Mouse (Mus musculus): ENCODE results near the gene Prdm5. TPM values are rescaled to one million over a fixed set of nuclear protein-coding genes. Genes with fewer than 3 reads are reported as not detected.

The Prdm5 gene
- polyA plus RNA-seq, 1 experiment from 2014 or later, result 16.5 TPM

DNA sequence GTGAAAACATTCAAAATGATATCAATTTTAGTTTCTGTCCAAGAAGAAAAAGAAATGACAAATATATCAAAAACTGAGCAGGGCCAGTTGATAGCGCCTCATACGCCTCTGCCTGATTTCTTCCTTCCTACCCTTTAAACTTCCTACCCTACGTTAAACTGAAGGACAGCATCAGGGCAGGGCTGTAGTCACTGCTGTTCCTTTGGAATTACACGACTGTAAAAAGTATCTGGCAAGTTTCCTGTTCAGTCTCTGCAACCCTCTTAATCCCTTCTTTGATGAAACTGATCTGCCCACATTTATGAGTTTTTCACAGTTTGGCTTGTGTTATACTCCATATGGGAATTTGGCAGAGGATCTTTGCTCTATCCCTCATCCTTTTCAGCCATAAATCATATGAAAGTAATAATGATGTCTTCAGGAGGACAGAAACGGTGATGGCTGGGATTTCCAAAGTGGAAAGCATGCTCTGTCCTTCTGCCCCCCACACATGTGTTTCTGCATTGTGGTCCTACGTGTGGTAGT is 93.0 kb downstream of the Prdm5 start:
- H3K4me2 ChIP-seq, result no peak overlapping the region
- H3K9me3 ChIP-seq (replicated peaks), result no peaks in the 10 kb centered on the region
- no peak for ATAC-seq (replicated peaks; ENCODE audit: insufficient number of reproducible peaks, insufficient read depth, low FRiP score, low read depth)
- no peak overlapping the region for H3K27ac ChIP-seq
- H3K9ac ChIP-seq, result no peak overlapping the region
- H3K4me1 ChIP-seq (replicated peaks), result no peaks in the 10 kb centered on the region
- no peaks in the 10 kb centered on the region for H3K27me3 ChIP-seq
- H3K4me3 ChIP-seq, result no peak overlapping the region
- no peaks in the 10 kb centered on the region for H3K36me3 ChIP-seq
- WGBS, result 70% methylated on average over 6 of the region's 6 CpGs

DNA sequence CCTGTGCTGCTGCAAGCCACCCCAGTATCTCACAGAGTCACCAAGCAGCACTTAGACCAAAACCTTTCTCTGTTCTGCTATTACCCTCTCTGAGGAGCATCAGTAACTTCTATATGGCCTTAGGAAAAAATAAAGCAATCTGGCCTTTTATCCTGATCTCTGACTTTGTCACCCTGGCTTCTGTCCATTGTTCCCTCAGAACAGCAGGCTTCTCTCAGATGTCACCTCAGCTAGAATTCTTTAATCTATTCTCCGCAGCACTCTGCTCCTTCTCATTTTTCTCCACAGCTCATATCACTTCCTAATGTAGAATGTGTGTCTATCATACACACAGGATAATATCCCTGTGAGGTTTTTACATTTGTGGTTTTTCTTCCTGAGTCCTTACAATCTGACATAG is 99.5 kb downstream of the Prdm5 start:
- Histone ChIP-seq H3K9me3 (replicated peaks) (no peaks in the 10 kb centered on the region), H3K9ac (no peak overlapping the region), H3K4me1 (replicated peaks) (no peaks in the 10 kb centered on the region), H3K27ac (no peak overlapping the region), H3K27me3 (no peaks in the 10 kb centered on the region), H3K36me3 (peaks cover 4% of the 10 kb centered on the region; the same call in 1 of the 2 replicates), H3K4me3 (no peak overlapping the region), H3K4me2 (no peak overlapping the region)
- no peak for ATAC-seq (replicated peaks; ENCODE audit: insufficient number of reproducible peaks, insufficient read depth, low FRiP score, low read depth)
- 66% methylated on average over 1 of the region's 1 CpGs for WGBS

- Histone ChIP-seq H3K9ac (no peak overlapping the region), H3K4me2 (no peak overlapping the region), H3K9me3 (replicated peaks) (no peaks in the 10 kb centered on the region), H3K4me3 (no peak overlapping the region), H3K36me3 (peaks cover 8% of the 10 kb centered on the region; the same call in 1 of the 2 replicates), H3K27me3 (no peaks in the 10 kb centered on the region), H3K27ac (no peak overlapping the region), H3K4me1 (replicated peaks) (no peaks in the 10 kb centered on the region)
- ATAC-seq (replicated peaks; ENCODE audit: insufficient number of reproducible peaks, insufficient read depth, low FRiP score, low read depth), result no peak
- 86% methylated on average over 1 of the region's 1 CpGs for WGBS
These were observed 110.0 kb downstream of the Prdm5 start for GRCm38 (mm10) chr6:65888835-65889234.

DNA sequence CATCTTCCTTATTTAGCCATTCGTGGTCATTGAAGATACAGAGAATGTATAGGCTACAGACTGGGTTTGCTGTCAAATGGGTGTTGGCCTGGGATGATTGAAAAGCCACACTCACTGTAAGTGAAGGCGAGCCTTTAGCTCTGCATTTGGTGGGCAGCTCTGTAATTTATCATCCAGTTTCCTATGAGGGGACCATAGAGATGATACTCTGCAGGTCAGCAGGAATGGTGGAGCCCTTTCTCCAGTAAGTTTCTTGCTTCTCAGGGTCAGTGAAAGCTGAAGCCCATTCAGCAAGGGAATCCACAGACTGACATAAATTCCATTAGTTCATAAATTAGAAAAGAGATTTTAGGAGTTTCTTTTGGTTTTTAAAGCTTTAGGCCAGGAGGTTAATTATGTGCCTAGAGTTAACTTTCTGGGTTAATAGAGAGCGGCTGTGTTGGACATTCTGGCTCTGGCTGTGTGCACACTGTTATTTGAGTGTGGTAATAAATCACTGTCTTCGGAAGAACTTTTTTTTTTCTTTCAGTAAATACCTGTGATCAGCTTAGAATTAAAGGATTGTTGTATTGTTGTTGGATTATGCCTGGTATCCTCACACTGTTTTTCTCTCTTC is 113.4 kb downstream of the Prdm5 start:
- no peaks in the 10 kb centered on the region for H3K9me3 ChIP-seq (replicated peaks)
- no peak for ATAC-seq (replicated peaks; ENCODE audit: insufficient number of reproducible peaks, insufficient read depth, low FRiP score, low read depth)
- no peaks in the 10 kb centered on the region for H3K27me3 ChIP-seq
- WGBS, result 75% methylated on average over 4 of the region's 4 CpGs
- peaks cover 8% of the 10 kb centered on the region; the same call in 1 of the 2 replicates for H3K36me3 ChIP-seq
- H3K4me1 ChIP-seq (replicated peaks), result no peaks in the 10 kb centered on the region
- no peak overlapping the region for H3K4me3 ChIP-seq
- no peak overlapping the region for H3K4me2 ChIP-seq
- no peak overlapping the region for H3K27ac ChIP-seq
- H3K9ac ChIP-seq, result no peak overlapping the region

GRCm38 (mm10) chr6:65906657-65907182 is 127.9 kb downstream of the Prdm5 start:
- Histone ChIP-seq H3K36me3 (peaks cover 20% of the 10 kb centered on the region), H3K4me1 (replicated peaks) (no peaks in the 10 kb centered on the region)
- WGBS, result 83% methylated on average over 2 of the region's 2 CpGs

GRCm38 (mm10) chr6:65915421-65915820 is 136.6 kb downstream of the Prdm5 start:
- H3K9ac ChIP-seq, result no peak overlapping the region
- no peaks in the 10 kb centered on the region for H3K27me3 ChIP-seq
- 78% methylated on average over 5 of the region's 5 CpGs for WGBS
- H3K27ac ChIP-seq, result no peak overlapping the region
- H3K36me3 ChIP-seq, result no peaks in the 10 kb centered on the region
- no peaks in the 10 kb centered on the region for H3K4me1 ChIP-seq (replicated peaks)
- no peak overlapping the region for H3K4me2 ChIP-seq
- H3K9me3 ChIP-seq (replicated peaks), result no peaks in the 10 kb centered on the region
- ATAC-seq (replicated peaks; ENCODE audit: insufficient number of reproducible peaks, insufficient read depth, low FRiP score, low read depth), result no peak
- no peak overlapping the region for H3K4me3 ChIP-seq

More at GRCm38 (mm10) chr6:65906657-65907182, 127.9 kb downstream of the Prdm5 start:
- H3K4me2 ChIP-seq, result no peak overlapping the region
- H3K27me3 ChIP-seq, result no peaks in the 10 kb centered on the region
- no peak overlapping the region for H3K9ac ChIP-seq
- no peak overlapping the region for H3K4me3 ChIP-seq
- no peaks in the 10 kb centered on the region for H3K9me3 ChIP-seq (replicated peaks)
- ATAC-seq (replicated peaks; ENCODE audit: insufficient number of reproducible peaks, insufficient read depth, low FRiP score, low read depth), result no peak
- no peak overlapping the region for H3K27ac ChIP-seq

- Histone ChIP-seq H3K9me3 (replicated peaks) (no peaks in the 10 kb centered on the region), H3K27ac (no peak overlapping the region), H3K4me2 (no peak overlapping the region), H3K9ac (no peak overlapping the region), H3K36me3 (no peaks in the 10 kb centered on the region), H3K27me3 (no peaks in the 10 kb centered on the region), H3K4me3 (no peak overlapping the region), H3K4me1 (replicated peaks) (peaks cover 9% of the 10 kb centered on the region; the same call in 1 of the 2 replicates)
- ATAC-seq (replicated peaks; ENCODE audit: insufficient number of reproducible peaks, insufficient read depth, low FRiP score, low read depth), result 0 out of 2 replicates have a peak, but pooled peaks have one; percentile 53
- 31% methylated on average over 3 of the region's 3 CpGs for WGBS
These were observed 142.9 kb downstream of the Prdm5 start for GRCm38 (mm10) chr6:65921703-65922102.

GRCm38 (mm10) chr6:65923501-65924084 is 144.8 kb downstream of the Prdm5 start:
- no peak overlapping the region for H3K9ac ChIP-seq
- H3K27ac ChIP-seq, result no peak overlapping the region
- H3K27me3 ChIP-seq, result no peaks in the 10 kb centered on the region
- whole genome bisulfite sequencing, result 84% methylated on average over 4 of the region's 4 CpGs
- no peak overlapping the region for H3K4me3 ChIP-seq
- no peak for ATAC-seq (replicated peaks; ENCODE audit: insufficient number of reproducible peaks, insufficient read depth, low FRiP score, low read depth)
- no peak overlapping the region for H3K4me2 ChIP-seq
- H3K9me3 ChIP-seq (replicated peaks), result no peaks in the 10 kb centered on the region
- H3K36me3 ChIP-seq, result no peaks in the 10 kb centered on the region
- peaks cover 9% of the 10 kb centered on the region; the same call in 1 of the 2 replicates for H3K4me1 ChIP-seq (replicated peaks)

DNA sequence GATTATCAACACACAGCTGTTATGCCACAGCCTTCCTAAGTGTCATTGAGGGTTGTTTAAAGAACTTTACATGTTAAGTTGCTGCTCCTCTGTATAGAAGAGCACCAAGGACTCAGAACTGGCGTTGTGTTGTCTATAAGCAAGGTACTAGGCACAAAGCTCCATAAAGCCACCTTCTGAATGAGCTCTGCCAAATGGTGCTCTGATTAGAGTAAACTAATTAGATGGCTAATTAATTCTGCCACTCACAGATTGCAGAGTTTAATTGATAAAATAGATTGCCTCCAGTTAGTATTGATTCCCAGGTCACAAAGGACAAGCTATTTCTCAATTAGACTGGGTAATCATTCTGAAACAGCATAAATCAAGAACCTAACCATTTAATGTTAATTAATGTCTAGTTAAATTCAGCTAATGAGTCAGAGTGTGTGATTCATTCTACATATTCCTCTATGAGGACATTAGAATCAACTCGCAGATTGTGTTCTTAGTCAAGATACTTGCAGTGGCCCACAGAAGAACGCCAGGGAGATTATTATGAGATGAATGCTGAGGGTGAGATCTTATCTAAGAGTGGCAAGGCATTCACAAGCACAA is 147.0 kb downstream of the Prdm5 start:
- Histone ChIP-seq H3K27me3 (no peaks in the 10 kb centered on the region), H3K4me3 (no peak overlapping the region), H3K9ac (no peak overlapping the region), H3K4me2 (no peak overlapping the region), H3K36me3 (peaks cover 4% of the 10 kb centered on the region; the same call in 1 of the 2 replicates), H3K4me1 (replicated peaks) (peaks cover 9% of the 10 kb centered on the region; the same call in 1 of the 2 replicates), H3K9me3 (replicated peaks) (no peaks in the 10 kb centered on the region), H3K27ac (no peak overlapping the region)
- WGBS, result 78% methylated on average over 3 of the region's 3 CpGs
- no peak for ATAC-seq (replicated peaks; ENCODE audit: insufficient number of reproducible peaks, insufficient read depth, low FRiP score, low read depth)

DNA sequence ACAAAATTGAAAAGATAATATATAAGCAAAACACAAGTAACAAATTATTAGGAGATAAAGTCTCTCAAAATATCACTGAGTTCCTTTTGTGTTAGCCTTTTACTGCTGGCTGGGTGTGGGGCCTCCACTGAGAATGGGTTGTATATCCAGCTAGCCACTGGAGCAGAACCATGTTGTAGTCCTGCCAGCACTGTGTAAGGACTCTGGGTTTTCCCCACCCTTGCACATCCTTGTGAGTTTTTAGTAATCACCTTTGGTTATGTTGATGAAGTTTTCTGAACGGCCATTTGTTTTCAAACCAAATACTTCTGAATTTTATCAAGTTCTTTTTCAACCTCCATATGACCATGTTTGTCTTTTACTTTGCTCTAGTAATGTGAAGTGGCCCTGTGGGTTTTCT is 151.7 kb downstream of the Prdm5 start:
- Histone ChIP-seq H3K4me3 (no peak overlapping the region), H3K27me3 (no peaks in the 10 kb centered on the region), H3K36me3 (peaks cover 4% of the 10 kb centered on the region; the same call in 1 of the 2 replicates), H3K4me1 (replicated peaks) (no peaks in the 10 kb centered on the region), H3K9me3 (replicated peaks) (no peaks in the 10 kb centered on the region), H3K9ac (no peak overlapping the region), H3K4me2 (no peak overlapping the region), H3K27ac (no peak overlapping the region)
- ATAC-seq (replicated peaks; ENCODE audit: insufficient number of reproducible peaks, insufficient read depth, low FRiP score, low read depth), result no peak
- WGBS, result 88% methylated on average over 1 of the region's 1 CpGs

DNA sequence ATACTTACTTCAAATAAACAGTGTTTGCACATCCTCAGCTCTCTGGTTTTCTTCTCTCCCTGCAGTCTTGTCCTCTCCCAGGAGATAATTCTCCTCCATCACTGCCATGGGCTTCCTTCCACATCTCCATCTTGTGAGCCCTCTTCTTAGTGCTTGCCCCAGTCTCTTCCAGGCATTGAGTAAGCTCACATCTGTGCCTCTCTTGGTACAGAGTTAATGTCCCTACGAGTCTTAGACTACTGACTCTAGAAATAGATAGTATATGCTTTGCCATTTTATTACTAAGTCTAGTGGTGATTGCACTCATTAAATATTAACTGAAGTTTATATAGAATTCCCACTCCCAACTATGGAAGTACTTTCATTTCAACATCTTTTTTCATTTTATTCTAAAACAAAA is 154.0 kb downstream of the Prdm5 start:
- Histone ChIP-seq H3K27ac (no peak overlapping the region), H3K4me2 (no peak overlapping the region), H3K4me1 (replicated peaks) (no peaks in the 10 kb centered on the region), H3K27me3 (no peaks in the 10 kb centered on the region), H3K9me3 (replicated peaks) (no peaks in the 10 kb centered on the region), H3K4me3 (no peak overlapping the region), H3K36me3 (peaks cover 4% of the 10 kb centered on the region; the same call in 1 of the 2 replicates), H3K9ac (no peak overlapping the region)
- 73% methylated on average over 1 of the region's 1 CpGs for WGBS
- no peak for ATAC-seq (replicated peaks; ENCODE audit: insufficient number of reproducible peaks, insufficient read depth, low FRiP score, low read depth)

Measured in heart, embryonic 15.5 days (tissue).